Mouse (Mus musculus): ENCODE data around the gene Hrk. TPM values are rescaled to one million over a fixed set of nuclear protein-coding genes. Genes with fewer than 3 reads are reported as not detected.

Gene Hrk
- not detected for total RNA-seq (2023)

DNA sequence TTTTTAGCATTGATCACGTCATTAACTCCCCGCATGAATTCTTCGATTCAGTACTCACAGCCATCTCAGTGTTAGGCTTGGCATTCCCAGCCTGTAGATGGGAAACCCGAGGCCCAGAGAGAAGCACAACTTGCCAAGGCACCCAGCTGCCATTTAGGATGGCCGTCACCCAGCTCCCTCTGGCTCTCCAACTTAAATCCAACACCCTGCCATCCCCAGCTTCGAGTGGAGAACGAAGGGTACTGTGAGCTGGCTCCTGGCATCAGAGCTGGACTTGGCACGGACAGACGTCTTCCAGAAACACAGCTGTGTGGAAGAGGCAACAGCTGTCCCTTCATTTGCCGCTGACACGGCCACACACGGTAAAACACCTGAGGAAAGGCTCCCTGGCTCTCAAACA, at the start of gene Hrk:
Hrk (plus strand) TSS at position 68 of the 400 bp plus-strand sequence.

GRCm38 (mm10) chr5:118154839-118155564, 9.4 kb upstream of the Hrk start, which contains the start of gene Fbxw8:
Gene Fbxw8, minus strand, starts transcription at chr5:118155464.

Other genes starting within 250 kb of the Hrk start
- gene Fbxo21, start 187.9 kb upstream of the Hrk start, total RNA-seq (2023): 26.8 TPM
- 50.1 TPM for gene Tesc, start 136.9 kb upstream of the Hrk start, total RNA-seq (2023)
- gene Fbxw8, start 9.2 kb upstream of the Hrk start, total RNA-seq (2023): 5.3 TPM
- gene Rnft2, start 80.5 kb downstream of the Hrk start, total RNA-seq (2023): 3.7 TPM
- 9.3 TPM for gene 2410131K14Rik, start 80.6 kb downstream of the Hrk start, total RNA-seq (2023)

All from CD4-positive naive resting alpha-beta T cell, adult 57 days (primary cell).